Mouse (Mus musculus) c-Kit-negative CD71-positive TER-119-positive erythroid progenitor cells, embryonic 14.5 days (primary cell): ENCODE results near the gene Lipo3.
"Not testable (repeated sequence)": the region's sequence is repeated elsewhere in the genome, so short reads cannot be mapped to it uniquely, and the experiment has no call there.

Experiments
- DNase-seq: peaks from one replicate; pipeline ENCODE4 v3.0.0-alpha.2; 2013; ENCODE audit warnings: low read depth, low spot score

Gene Lipo3

GRCm38 (mm10) chr19:33761287-33762086, at the start of gene Lipo3:
Lipo3 (minus strand) TSS chr19:33761951.
- not testable (repeated sequence) for DNase-seq

DNA sequence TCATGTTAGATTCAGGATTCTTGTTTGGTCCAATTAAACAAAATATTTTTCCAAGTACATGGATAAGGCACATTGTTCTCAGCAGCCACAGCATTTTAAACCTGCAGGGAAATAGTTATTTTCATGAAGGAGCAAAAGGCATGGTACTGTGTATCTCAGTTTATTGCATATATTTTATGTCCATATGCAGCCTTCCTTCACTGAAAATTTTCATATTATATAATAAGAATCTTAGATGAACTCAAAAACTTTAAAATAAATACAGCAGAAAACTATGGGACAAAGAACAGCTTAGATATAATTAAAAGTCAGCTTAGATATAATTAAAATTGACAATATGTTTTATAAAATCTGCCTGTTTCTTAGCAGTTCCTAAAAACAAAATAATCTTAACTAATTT, 25.6 kb upstream of the Lipo3 start, which contains the start of gene Lipo1:
TSS of gene Lipo1 (minus strand) at position 101 of the 400 bp plus-strand sequence.
- not testable (repeated sequence) for DNase-seq

DNA sequence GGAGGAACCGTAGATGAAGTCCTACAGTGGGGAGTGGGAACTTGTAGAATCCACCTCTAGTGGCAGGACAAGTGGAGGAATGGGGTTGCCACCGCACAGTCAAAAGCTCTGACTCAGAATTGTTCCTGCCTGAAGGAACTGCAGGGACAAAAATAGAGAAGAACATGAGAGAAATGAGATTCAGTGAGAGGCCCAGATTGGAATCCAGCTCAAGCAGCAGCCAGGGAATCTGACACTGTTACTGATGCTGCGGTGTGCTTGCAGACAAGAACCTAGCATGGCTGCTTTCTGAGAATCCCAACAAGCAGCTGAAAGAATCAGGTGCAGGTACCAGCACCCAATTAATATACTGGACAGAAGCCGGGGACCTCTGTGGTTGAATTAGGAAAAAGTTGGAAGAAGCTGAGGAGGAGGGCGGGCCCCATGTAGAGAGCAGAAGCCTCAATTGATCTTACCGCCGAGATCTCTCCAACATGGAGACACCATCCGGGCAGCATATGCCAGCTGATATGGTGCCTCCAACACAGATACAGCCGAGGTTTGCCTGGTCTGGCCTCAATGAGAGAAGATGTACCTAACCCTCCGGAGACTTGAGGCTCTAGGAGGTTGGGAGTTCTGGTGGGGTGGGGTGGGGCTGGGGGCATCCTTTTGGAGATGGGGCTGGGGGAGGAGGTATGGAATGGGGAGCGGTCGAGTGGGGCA, 25.0 kb upstream of the Lipo3 start:
- DNase-seq = no peak

- DNase-seq = not testable (repeated sequence)
These were observed 10.5 kb downstream of the Lipo3 start, which contains the start of gene Lipo2 for GRCm38 (mm10) chr19:33751259-33751658. Lipo2 (minus strand) TSS chr19:33751359.

- DNase-seq = not testable (repeated sequence)
These were observed 136.6 kb downstream of the Lipo3 start, which contains the start of gene Gm8978 for GRCm38 (mm10) chr19:33625152-33625551. Gm8978 (minus strand) TSS chr19:33625252.

GRCm38 (mm10) chr19:33589626-33590302, 172.0 kb downstream of the Lipo3 start:
- DNase-seq = not testable (repeated sequence)

- not testable (repeated sequence) for DNase-seq
These were observed 193.2 kb downstream of the Lipo3 start for GRCm38 (mm10) chr19:33568551-33568950.

- DNase-seq = no peak
These were observed 244.1 kb downstream of the Lipo3 start, which contains the start of gene Lipo4 for GRCm38 (mm10) chr19:33517680-33518079. Lipo4 (minus strand) TSS chr19:33517780.
